Mouse (Mus musculus): Measurements from ENCODE around the gene Ddx59.

GRCm38 (mm10) chr1:136381583-136381982 lies 33.5 kb upstream of the Ddx59 start:
- no peak for TF ChIP-seq CTCF (IDR thresholded peaks at IDR 0.05; ENCODE audit: insufficient read depth, low read depth, low read length)
- TF ChIP-seq POLR2A (IDR thresholded peaks at IDR 0.05; ENCODE audit: insufficient read depth, low read depth, low read length) = no peak
